Mouse (Mus musculus) MEL (cell line): Measurements from ENCODE around the gene Gm17018. TPM values are rescaled to one million over a fixed set of nuclear protein-coding genes. Genes with fewer than 3 reads are reported as not detected.

Source experiments
- DNase-seq: peaks from one replicate; pipeline ENCODE4 v3.0.0; 2011; ENCODE audit warnings: low read depth, low spot score
- H3K27ac ChIP-seq: 2 replicates; pipeline ENCODE4 v1.5.1; 2012; ENCODE audit warnings: low read depth, mild to moderate bottlenecking, control low read depth, low read length, moderate library complexity; ENCODE audit not compliant: control insufficient read depth
- H3K27me3 ChIP-seq, 2 experiments: fragments of 150-350 bp in 1 of 2; sonication (generic) in 1 of 2; 2 replicates each; pipeline ENCODE4 v1.6.1; 2012; ENCODE audit warnings: low read length in 2 of 2, mild to moderate bottlenecking in 2 of 2, improper control_type of control experiment in 1 of 2, moderate library complexity in 1 of 2; ENCODE audit not compliant: insufficient read depth in 2 of 2, control insufficient read depth in 1 of 2
- H3K36me3 ChIP-seq, 2 experiments: 2 replicates each; pipeline ENCODE4 v1.6.1; 2012 to 2014; ENCODE audit warnings: low read length in 2 of 2, improper control_type of control experiment in 1 of 2, inconsistent platforms in 1 of 2, mild to moderate bottlenecking in 1 of 2; ENCODE audit not compliant: insufficient read depth in 2 of 2, control insufficient read depth in 1 of 2
- H3K4me1 ChIP-seq, 2 experiments: fragments of 150-350 bp in 1 of 2; sonication (generic) in 1 of 2; 2 replicates each; pipeline ENCODE4 v1.6.1; 2012; ENCODE audit warnings: low read length in 2 of 2, improper control_type of control experiment in 1 of 2, mild to moderate bottlenecking in 1 of 2; ENCODE audit not compliant: insufficient read depth in 2 of 2, control insufficient read depth in 1 of 2
- H3K4me3 ChIP-seq, 2 experiments: fragments of 150-350 bp in 1 of 2; sonication (generic) in 1 of 2; 2 replicates each; pipeline ENCODE4 v1.5.1; 2012; ENCODE audit warnings: low read depth in 2 of 2, low read length in 2 of 2, mild to moderate bottlenecking in 2 of 2, moderate library complexity in 2 of 2, control low read depth in 1 of 2, improper control_type of control experiment in 1 of 2; ENCODE audit not compliant: control insufficient read depth in 1 of 2, insufficient read depth in 1 of 2
- H3K79me2 ChIP-seq: 2 replicates; pipeline ENCODE4 v1.6.1; 2012; ENCODE audit warnings: mild to moderate bottlenecking, low read length, moderate library complexity; ENCODE audit not compliant: control insufficient read depth, poor library complexity, insufficient read depth
- H3K9ac ChIP-seq: 2 replicates; pipeline ENCODE4 v1.6.1; 2012; ENCODE audit warnings: low read depth, mild to moderate bottlenecking, control low read depth, low read length, moderate library complexity; ENCODE audit not compliant: control insufficient read depth, poor library complexity, severe bottlenecking
- H3K9me3 ChIP-seq: fragments of 150-350 bp; sonication (generic); replicated peaks from 2 replicates; pipeline ENCODE4 v1.6.1; 2012; ENCODE audit warnings: mild to moderate bottlenecking, low read length, improper control_type of control experiment, moderate library complexity; ENCODE audit not compliant: insufficient read depth
- BHLHE40 ChIP-seq: IDR thresholded peaks from 2 replicates; pipeline ENCODE4 v1.6.1; 2012; ENCODE audit warnings: low read depth, mild to moderate bottlenecking, inconsistent platforms, low read length, improper control_type of control experiment, borderline replicate concordance
- CHD1 ChIP-seq: IDR thresholded peaks from 2 replicates; pipeline ENCODE4 v1.6.1; 2012; ENCODE audit warnings: low read depth, mild to moderate bottlenecking, inconsistent platforms, low read length, improper control_type of control experiment
- CHD2 ChIP-seq: IDR thresholded peaks from 2 replicates; pipeline ENCODE4 v1.6.1; 2011; ENCODE audit warnings: low read length, improper control_type of control experiment
- CTCF ChIP-seq, 3 experiments: IDR thresholded peaks in 2 of 3; conservative IDR thresholded peaks in 1 of 3; 2 replicates each; pipeline ENCODE4 v1.5.1; 2011 to 2012; ENCODE audit warnings: low read length in 3 of 3, low read depth in 2 of 3, mild to moderate bottlenecking in 2 of 3, improper control_type of control experiment in 1 of 3, inconsistent platforms in 1 of 3, mixed read lengths in 1 of 3, moderate library complexity in 1 of 3; ENCODE audit not compliant: control insufficient read depth in 1 of 3, insufficient read depth in 1 of 3, poor library complexity in 1 of 3, severe bottlenecking in 1 of 3
- E2F4 ChIP-seq: IDR thresholded peaks from 2 replicates; pipeline ENCODE4 v1.6.1; 2011; ENCODE audit warnings: low read depth, low read length, improper control_type of control experiment, borderline replicate concordance
- ELF1 ChIP-seq: IDR thresholded peaks from 2 replicates; pipeline ENCODE4 v1.6.1; 2014; ENCODE audit warnings: low read depth, mild to moderate bottlenecking, inconsistent platforms, low read length, improper control_type of control experiment, moderate library complexity
- EP300 ChIP-seq, 2 experiments: IDR thresholded peaks; 2 replicates each; pipeline ENCODE4 v1.6.1; 2011; ENCODE audit warnings: improper control_type of control experiment in 2 of 2, low read length in 2 of 2, low read depth in 1 of 2, mild to moderate bottlenecking in 1 of 2
- ETS1 ChIP-seq: IDR thresholded peaks from 2 replicates; pipeline ENCODE4 v1.6.1; 2012; ENCODE audit warnings: low read depth, mild to moderate bottlenecking, inconsistent platforms, low read length, improper control_type of control experiment, moderate library complexity
- GABPA ChIP-seq: IDR thresholded peaks from 2 replicates; pipeline ENCODE4 v1.6.1; 2012; ENCODE audit warnings: low read depth, mild to moderate bottlenecking, inconsistent platforms, low read length, improper control_type of control experiment, moderate library complexity
- GATA1 ChIP-seq: IDR thresholded peaks from 2 replicates; pipeline ENCODE4 v1.6.1; 2011; ENCODE audit warnings: low read depth, low read length, improper control_type of control experiment
- HCFC1 ChIP-seq: IDR thresholded peaks from 2 replicates; pipeline ENCODE4 v1.6.1; 2012; ENCODE audit warnings: low read depth, mild to moderate bottlenecking, inconsistent platforms, low read length, improper control_type of control experiment, moderate library complexity
- KAT2A ChIP-seq: conservative IDR thresholded peaks from 2 replicates; pipeline ENCODE4 v1.6.1; 2012; ENCODE audit warnings: low read depth, low read length, improper control_type of control experiment, inconsistent platforms
- MAX ChIP-seq: IDR thresholded peaks from 2 replicates; pipeline ENCODE4 v1.6.1; 2011; ENCODE audit warnings: low read length, improper control_type of control experiment
- MAZ ChIP-seq: IDR thresholded peaks from 2 replicates; pipeline ENCODE4 v1.6.1; 2012; ENCODE audit warnings: low read depth, mild to moderate bottlenecking, inconsistent platforms, low read length, improper control_type of control experiment
- MEF2A ChIP-seq: IDR thresholded peaks from 2 replicates; pipeline ENCODE4 v1.6.1; 2014; ENCODE audit warnings: low read depth, mild to moderate bottlenecking, inconsistent platforms, low read length, improper control_type of control experiment; ENCODE audit not compliant: poor library complexity, insufficient replicate concordance, severe bottlenecking; ENCODE audit errors: extremely low read depth
- MXI1 ChIP-seq: IDR thresholded peaks from 2 replicates; pipeline ENCODE4 v1.6.1; 2011; ENCODE audit warnings: mild to moderate bottlenecking, low read depth, low read length, improper control_type of control experiment
- MYB ChIP-seq: IDR thresholded peaks from 2 replicates; pipeline ENCODE4 v1.6.1; 2011; ENCODE audit warnings: mild to moderate bottlenecking, low read depth, low read length, improper control_type of control experiment
- MYC ChIP-seq: IDR thresholded peaks from 2 replicates; pipeline ENCODE4 v1.6.1; 2011; ENCODE audit warnings: low read depth, mild to moderate bottlenecking, low read length, improper control_type of control experiment, moderate library complexity
- POLR2AphosphoS2 ChIP-seq: IDR thresholded peaks from 2 replicates; pipeline ENCODE4 v1.6.1; 2011; ENCODE audit warnings: low read length, improper control_type of control experiment
- RCOR1 ChIP-seq: IDR thresholded peaks from 2 replicates; pipeline ENCODE4 v1.6.1; 2012; ENCODE audit warnings: low read depth, mild to moderate bottlenecking, inconsistent platforms, low read length, improper control_type of control experiment
- SIN3A ChIP-seq: IDR thresholded peaks from 2 replicates; pipeline ENCODE4 v1.6.1; 2012; ENCODE audit warnings: low read length, improper control_type of control experiment, inconsistent platforms
- SMC3 ChIP-seq: IDR thresholded peaks from 2 replicates; pipeline ENCODE4 v1.6.1; 2011; ENCODE audit warnings: low read depth, low read length, improper control_type of control experiment
- TAL1 ChIP-seq: IDR thresholded peaks from 2 replicates; pipeline ENCODE4 v1.6.1; 2012; ENCODE audit warnings: mild to moderate bottlenecking, inconsistent platforms, low read length, moderate library complexity, mixed read lengths
- TBP ChIP-seq: IDR thresholded peaks from 2 replicates; pipeline ENCODE4 v1.8.0; 2011; ENCODE audit warnings: low read depth, low read length, improper control_type of control experiment
- USF1 ChIP-seq: IDR thresholded peaks from 2 replicates; pipeline ENCODE4 v1.6.1; 2014; ENCODE audit warnings: low read depth, mild to moderate bottlenecking, inconsistent platforms, low read length, improper control_type of control experiment, moderate library complexity
- USF2 ChIP-seq, 2 experiments: IDR thresholded peaks; 2 replicates each; pipeline ENCODE4 v1.6.1; 2011 to 2012; ENCODE audit warnings: improper control_type of control experiment in 2 of 2, low read length in 2 of 2, borderline replicate concordance in 1 of 2, inconsistent platforms in 1 of 2, low read depth in 1 of 2, mild to moderate bottlenecking in 1 of 2; ENCODE audit not compliant: insufficient read depth in 1 of 2
- ZC3H11A ChIP-seq: IDR thresholded peaks from 2 replicates; pipeline ENCODE4 v1.6.1; 2012; ENCODE audit warnings: low read depth, mild to moderate bottlenecking, inconsistent platforms, low read length, improper control_type of control experiment
- ZMIZ1 ChIP-seq: IDR thresholded peaks from 2 replicates; pipeline ENCODE4 v1.6.1; 2012; ENCODE audit warnings: low read depth, mild to moderate bottlenecking, inconsistent platforms, low read length, improper control_type of control experiment, moderate library complexity
- ZNF384 ChIP-seq: IDR thresholded peaks from 2 replicates; pipeline ENCODE4 v1.6.1; 2012; ENCODE audit warnings: low read depth, mild to moderate bottlenecking, inconsistent platforms, low read length, improper control_type of control experiment
- polyA plus RNA-seq, 2 experiments: library from polyadenylated mRNA; stranded (reverse) in 1 of 2; unstranded in 1 of 2; fragments of >175 nt in 1 of 2; fragments of >200 nt in 1 of 2; gene quantifications; 2 replicates each; pipeline versions ENCODE4 v1.2.1 to v1.2.4; 2012; ENCODE audit warnings: low replicate concordance in 2 of 2, low read depth in 1 of 2; ENCODE audit not compliant: insufficient read length in 2 of 2, insufficient read depth in 1 of 2, missing spikeins in 1 of 2
- total RNA-seq: library from RNA; depleted of rRNA; stranded (reverse); fragments of 300-350 nt; gene quantifications from 2 replicates; pipeline ENCODE4 v1.2.3, GENCODE M21; 2012

Gm17018 gene
- total and polyA plus RNA-seq, 3 experiments = 34.9 to 62.6 TPM; not detected in 1

- TF ChIP-seq ELF1 = peak; percentile 58; the same call in 1 of the 2 replicates
- 0 out of 2 replicates have a peak, but pooled peaks have one; percentile 26 for TF ChIP-seq USF1
- no peak for TF ChIP-seq ZMIZ1
- TF ChIP-seq EP300 (IDR thresholded peaks at IDR 0.05; ENCODE audit: low read depth in 1 of 2, low read length in 2 of 2) = 0 out of 4 replicates have a peak, but pooled peaks of 1 of the 2 experiments have one; percentile 12
- no peak for TF ChIP-seq ETS1
- TF ChIP-seq GABPA = no peak
- TF ChIP-seq POLR2AphosphoS2 = no peak
- no peak for TF ChIP-seq KAT2A
- TF ChIP-seq E2F4 = no peak
- no peak for TF ChIP-seq ZC3H11A
- no peak for TF ChIP-seq USF2 (IDR thresholded peaks at IDR 0.05; ENCODE audit: borderline replicate concordance in 1 of 2, insufficient read depth in 1 of 2, low read depth in 1 of 2, low read length in 2 of 2)
- TF ChIP-seq CHD1 = no peak
- TF ChIP-seq TBP = no peak
- TF ChIP-seq SMC3 = no peak
- peak; percentile 76; the same call in 1 of the 2 replicates for TF ChIP-seq MYC
- peak; percentile 80 for TF ChIP-seq MAX
- TF ChIP-seq SIN3A = no peak
- H3K79me2 ChIP-seq = no peaks in the 10 kb centered on the region
- peak overlapping the region; percentile 18 for H3K27ac ChIP-seq
- peaks cover 0 to 23% of the 10 kb centered on the region in 2 experiments for H3K4me1 ChIP-seq
- peak; percentile 64 for DNase-seq
- H3K36me3 ChIP-seq = peaks cover 0 to 20% of the 10 kb centered on the region in 2 experiments; a peak in 2 of 4 replicates
- H3K9ac ChIP-seq = peak overlapping the region; percentile 10
- H3K4me3 ChIP-seq = no peak overlapping the region
- no peaks in the 10 kb centered on the region for H3K9me3 ChIP-seq
- H3K27me3 ChIP-seq = no peaks in the 10 kb centered on the region
Measured at GRCm38 (mm10) chr19:45574941-45575631, 14.7 kb downstream of the Gm17018 start.

- no peak overlapping the region for H3K4me3 ChIP-seq
- H3K4me1 ChIP-seq = peaks cover 0 to 23% of the 10 kb centered on the region in 2 experiments
- H3K27me3 ChIP-seq = no peaks in the 10 kb centered on the region
- H3K79me2 ChIP-seq = no peaks in the 10 kb centered on the region
- peaks cover 0 to 20% of the 10 kb centered on the region in 2 experiments; a peak in 2 of 4 replicates for H3K36me3 ChIP-seq
- H3K9ac ChIP-seq = no peak overlapping the region
- H3K27ac ChIP-seq = no peak overlapping the region
- peak; percentile 54 for DNase-seq
- H3K9me3 ChIP-seq = no peaks in the 10 kb centered on the region
- TF ChIP-seq ZNF384 = no peak
- no peak for TF ChIP-seq MEF2A
- peak; percentile 60; the same call in 1 of the 2 replicates for TF ChIP-seq GATA1
- TF ChIP-seq E2F4 = no peak
- no peak for TF ChIP-seq BHLHE40
- TF ChIP-seq MXI1 = no peak
- no peak for TF ChIP-seq HCFC1
- TF ChIP-seq TAL1 = peak; percentile 87
- TF ChIP-seq MAZ = no peak
- TF ChIP-seq USF2 (IDR thresholded peaks at IDR 0.05; ENCODE audit: borderline replicate concordance in 1 of 2, insufficient read depth in 1 of 2, low read depth in 1 of 2, low read length in 2 of 2) = no peak
- peak; percentile 87 for TF ChIP-seq RCOR1
- TF ChIP-seq CHD2 = no peak
- no peak for TF ChIP-seq SMC3
- TF ChIP-seq KAT2A = no peak
- TF ChIP-seq SIN3A = no peak
- peak; percentile 68 to 75 for TF ChIP-seq EP300 (IDR thresholded peaks at IDR 0.05; ENCODE audit: low read depth in 1 of 2, low read length in 2 of 2)
- TF ChIP-seq MYB = no peak
- TF ChIP-seq ZMIZ1 = no peak
- TF ChIP-seq CHD1 = no peak
- TF ChIP-seq CTCF (IDR thresholded peaks at IDR 0.05 in 2 of 3, conservative IDR thresholded peaks at IDR 0.05 in 1 of 3; ENCODE audit: control insufficient read depth in 1 of 3, insufficient read depth in 1 of 3, low read depth in 2 of 3, low read length in 3 of 3, poor library complexity in 1 of 3, severe bottlenecking in 1 of 3) = no peak
Measured at GRCm38 (mm10) chr19:45575632-45576001, 15.2 kb downstream of the Gm17018 start.
